Mouse (Mus musculus): ENCODE measurements around the gene Olfr214.
"Not testable (repeated sequence)": the region's sequence is repeated elsewhere in the genome, so short reads cannot be mapped to it uniquely, and the experiment has no call there.

Gene Olfr214

GRCm38 (mm10) chr6:116553935-116554334 is at the start of gene Olfr214:
Gene Olfr214 (plus strand): TSS chr6:116554235.
- DNase-seq, result no peak

GRCm38 (mm10) chr6:116506302-116507003 is 47.6 kb upstream of the Olfr214 start, which contains the start of gene Olfr212:
Gene Olfr212 (plus strand): TSS chr6:116506516.
- not testable (repeated sequence) for DNase-seq

- no peak for DNase-seq
Observed at GRCm38 (mm10) chr6:116514832-116515231, 39.2 kb upstream of the Olfr214 start.

GRCm38 (mm10) chr6:116538156-116538555 is 15.9 kb upstream of the Olfr214 start, which contains the start of gene Olfr213:
Gene Olfr213 (plus strand): TSS chr6:116538456.
- DNase-seq, result no peak

GRCm38 (mm10) chr6:116542500-116542899 is 11.5 kb upstream of the Olfr214 start:
- DNase-seq, result no peak

- DNase-seq, result not testable (repeated sequence)
Observed at GRCm38 (mm10) chr6:116550841-116551240, 3.2 kb upstream of the Olfr214 start, which contains the start of gene Gm5580. Gene Gm5580 (plus strand): TSS chr6:116551141.

- no peak for DNase-seq
Observed at GRCm38 (mm10) chr6:116554952-116555351, 917 bp downstream of the Olfr214 start.

- no peak for DNase-seq
Observed at GRCm38 (mm10) chr6:116569834-116570233, 15.8 kb downstream of the Olfr214 start.

GRCm38 (mm10) chr6:116584095-116584494 is 30.1 kb downstream of the Olfr214 start, which contains the start of gene Olfr215:
Gene Olfr215 (minus strand): TSS chr6:116584195.
- DNase-seq, result no peak

GRCm38 (mm10) chr6:116600969-116601368 is 46.9 kb downstream of the Olfr214 start:
- not testable (repeated sequence) for DNase-seq

- DNase-seq, result no peak
Observed at GRCm38 (mm10) chr6:116607230-116607629, 53.2 kb downstream of the Olfr214 start.

All from right cerebral cortex, postnatal 25 days (tissue).